Mouse (Mus musculus): ENCODE data around the gene Arhgef28. TPM values are rescaled to one million over a fixed set of nuclear protein-coding genes. Genes with fewer than 3 reads are reported as not detected.

Gene Arhgef28
- polyA plus RNA-seq, 1 experiment from 2014 or later = 9.9 TPM

- no peaks in the 10 kb centered on the region for H3K4me1 ChIP-seq (ENCODE audit: control insufficient read depth, insufficient read depth, low read length)
- no peaks in the 10 kb centered on the region for H3K36me3 ChIP-seq (ENCODE audit: control insufficient read depth, insufficient read depth, low read length)
- no peak overlapping the region for H3K27ac ChIP-seq (ENCODE audit: low read depth, low read length)
- DNase-seq (ENCODE audit: low spot score) (no peak), ATAC-seq (no peak)
- no peak overlapping the region for H3K4me3 ChIP-seq (ENCODE audit: low read depth, low read length)
- WGBS = 86% methylated on average over 1 of the region's 1 CpGs
- H3K4me2 ChIP-seq (ENCODE audit: low read length) = no peak overlapping the region
- no peaks in the 10 kb centered on the region for H3K9me3 ChIP-seq (replicated peaks; ENCODE audit: control insufficient read depth, low read length)
- no peaks in the 10 kb centered on the region for H3K27me3 ChIP-seq (replicated peaks; ENCODE audit: control insufficient read depth, insufficient read depth, low read length)
- no peak overlapping the region for H3K9ac ChIP-seq (ENCODE audit: low read length)
Measured at GRCm38 (mm10) chr13:98230511-98230910, 24.3 kb upstream of the Arhgef28 start.

- no peak overlapping the region for H3K4me3 ChIP-seq (ENCODE audit: low read depth, low read length)
- WGBS = 67% methylated on average over 2 of the region's 2 CpGs
- H3K27ac ChIP-seq (ENCODE audit: low read depth, low read length) = no peak overlapping the region
- H3K36me3 ChIP-seq (ENCODE audit: control insufficient read depth, insufficient read depth, low read length) = no peaks in the 10 kb centered on the region
- H3K4me1 ChIP-seq (ENCODE audit: control insufficient read depth, insufficient read depth, low read length) = no peaks in the 10 kb centered on the region
- DNase-seq (ENCODE audit: low spot score) (no peak), ATAC-seq (no peak)
- no peaks in the 10 kb centered on the region for H3K27me3 ChIP-seq (replicated peaks; ENCODE audit: control insufficient read depth, insufficient read depth, low read length)
- no peak overlapping the region for H3K9ac ChIP-seq (ENCODE audit: low read length)
- no peak overlapping the region for H3K4me2 ChIP-seq (ENCODE audit: low read length)
- H3K9me3 ChIP-seq (replicated peaks; ENCODE audit: control insufficient read depth, low read length) = no peaks in the 10 kb centered on the region
Measured at GRCm38 (mm10) chr13:98226225-98226624, 20.0 kb upstream of the Arhgef28 start.

GRCm38 (mm10) chr13:98222848-98223247, 16.6 kb upstream of the Arhgef28 start:
- WGBS = 32% methylated on average over 12 of the region's 12 CpGs

GRCm38 (mm10) chr13:98210137-98210536, 3.9 kb upstream of the Arhgef28 start:
- no peak for DNase-seq (ENCODE audit: low spot score)
- Histone ChIP-seq H3K9me3 (replicated peaks; ENCODE audit: control insufficient read depth, low read length) (no peaks in the 10 kb centered on the region), H3K9ac (ENCODE audit: low read length) (no peak overlapping the region), H3K36me3 (ENCODE audit: control insufficient read depth, insufficient read depth, low read length) (no peaks in the 10 kb centered on the region), H3K27ac (ENCODE audit: low read depth, low read length) (no peak overlapping the region), H3K27me3 (replicated peaks; ENCODE audit: control insufficient read depth, insufficient read depth, low read length) (0 out of 2 replicates have a peak, but pooled peaks cover 3% of the 10 kb centered on the region), H3K4me2 (ENCODE audit: low read length) (no peak overlapping the region), H3K4me3 (ENCODE audit: low read depth, low read length) (no peak overlapping the region), H3K4me1 (ENCODE audit: control insufficient read depth, insufficient read depth, low read length) (0 out of 2 replicates have a peak, but pooled peaks cover 2% of the 10 kb centered on the region)
- 88% methylated on average over 7 of the region's 7 CpGs for WGBS
- ATAC-seq = no peak

More at GRCm38 (mm10) chr13:98222848-98223247, 16.6 kb upstream of the Arhgef28 start:
- DNase-seq (ENCODE audit: low spot score) = peak; percentile 68
- ATAC-seq = peak; percentile 67; the same call in 1 of the 2 replicates
- H3K9me3 ChIP-seq (replicated peaks; ENCODE audit: control insufficient read depth, low read length) = no peaks in the 10 kb centered on the region
- peak overlapping the region; percentile 21; the same call in 1 of the 2 replicates for H3K4me2 ChIP-seq (ENCODE audit: low read length)
- H3K4me1 ChIP-seq (ENCODE audit: control insufficient read depth, insufficient read depth, low read length) = no peaks in the 10 kb centered on the region
- no peak overlapping the region for H3K9ac ChIP-seq (ENCODE audit: low read length)
- H3K36me3 ChIP-seq (ENCODE audit: control insufficient read depth, insufficient read depth, low read length) = no peaks in the 10 kb centered on the region
- no peaks in the 10 kb centered on the region for H3K27me3 ChIP-seq (replicated peaks; ENCODE audit: control insufficient read depth, insufficient read depth, low read length)
- H3K27ac ChIP-seq (ENCODE audit: low read depth, low read length) = no peak overlapping the region
- H3K4me3 ChIP-seq (ENCODE audit: low read depth, low read length) = no peak overlapping the region

- H3K4me1 ChIP-seq (ENCODE audit: control insufficient read depth, insufficient read depth, low read length) = 0 out of 2 replicates have a peak, but pooled peaks cover 2% of the 10 kb centered on the region
- ATAC-seq = no peak
- H3K9ac ChIP-seq (ENCODE audit: low read length) = no peak overlapping the region
- peaks cover 5% of the 10 kb centered on the region; the same call in 1 of the 2 replicates for H3K27me3 ChIP-seq (replicated peaks; ENCODE audit: control insufficient read depth, insufficient read depth, low read length)
- H3K4me3 ChIP-seq (ENCODE audit: low read depth, low read length) = no peak overlapping the region
- peak; percentile 61 for DNase-seq (ENCODE audit: low spot score)
- WGBS = 37% methylated on average over 9 of the region's 9 CpGs
- H3K9me3 ChIP-seq (replicated peaks; ENCODE audit: control insufficient read depth, low read length) = no peaks in the 10 kb centered on the region
- no peak overlapping the region for H3K4me2 ChIP-seq (ENCODE audit: low read length)
- H3K36me3 ChIP-seq (ENCODE audit: control insufficient read depth, insufficient read depth, low read length) = no peaks in the 10 kb centered on the region
- H3K27ac ChIP-seq (ENCODE audit: low read depth, low read length) = no peak overlapping the region
Measured at GRCm38 (mm10) chr13:98208842-98209241, 2.6 kb upstream of the Arhgef28 start.

- Histone ChIP-seq H3K4me2 (ENCODE audit: low read length) (peak overlapping the region; percentile 98), H3K9me3 (replicated peaks; ENCODE audit: control insufficient read depth, low read length) (no peaks in the 10 kb centered on the region), H3K27me3 (replicated peaks; ENCODE audit: control insufficient read depth, insufficient read depth, low read length) (peaks cover 7% of the 10 kb centered on the region; the same call in 1 of the 2 replicates), H3K4me3 (ENCODE audit: low read depth, low read length) (peak overlapping the region; percentile 57), H3K27ac (ENCODE audit: low read depth, low read length) (no peak overlapping the region; the same call in 1 of the 2 replicates), H3K36me3 (ENCODE audit: control insufficient read depth, insufficient read depth, low read length) (no peaks in the 10 kb centered on the region), H3K9ac (ENCODE audit: low read length) (peak overlapping the region; percentile 72), H3K4me1 (ENCODE audit: control insufficient read depth, insufficient read depth, low read length) (0 out of 2 replicates have a peak, but pooled peaks cover 2% of the 10 kb centered on the region)
- no peak for DNase-seq (ENCODE audit: low spot score)
- 2% methylated on average over 13 of the region's 13 CpGs for WGBS
- no peak for ATAC-seq
Measured at GRCm38 (mm10) chr13:98206546-98206870, 269 bp upstream of the Arhgef28 start.

GRCm38 (mm10) chr13:98205111-98205510, 1.1 kb downstream of the Arhgef28 start:
- Histone ChIP-seq H3K4me2 (ENCODE audit: low read length) (peak overlapping the region; percentile 98), H3K27ac (ENCODE audit: low read depth, low read length) (no peak overlapping the region), H3K9ac (ENCODE audit: low read length) (no peak overlapping the region; the same call in 1 of the 2 replicates), H3K9me3 (replicated peaks; ENCODE audit: control insufficient read depth, low read length) (no peaks in the 10 kb centered on the region), H3K4me3 (ENCODE audit: low read depth, low read length) (peak overlapping the region; percentile 57; the same call in 1 of the 2 replicates), H3K36me3 (ENCODE audit: control insufficient read depth, insufficient read depth, low read length) (no peaks in the 10 kb centered on the region), H3K4me1 (ENCODE audit: control insufficient read depth, insufficient read depth, low read length) (0 out of 2 replicates have a peak, but pooled peaks cover 2% of the 10 kb centered on the region), H3K27me3 (replicated peaks; ENCODE audit: control insufficient read depth, insufficient read depth, low read length) (peaks cover 7% of the 10 kb centered on the region; the same call in 1 of the 2 replicates)
- no peak for ATAC-seq
- DNase-seq (ENCODE audit: low spot score) = no peak
- 35% methylated on average over 8 of the region's 8 CpGs for WGBS

GRCm38 (mm10) chr13:98204371-98204770, 1.9 kb downstream of the Arhgef28 start:
- no peak overlapping the region for H3K9ac ChIP-seq (ENCODE audit: low read length)
- 91% methylated on average over 8 of the region's 8 CpGs for WGBS
- ATAC-seq (no peak), DNase-seq (ENCODE audit: low spot score) (no peak)
- peaks cover 7% of the 10 kb centered on the region; the same call in 1 of the 2 replicates for H3K27me3 ChIP-seq (replicated peaks; ENCODE audit: control insufficient read depth, insufficient read depth, low read length)
- no peak overlapping the region for H3K4me2 ChIP-seq (ENCODE audit: low read length)
- H3K4me1 ChIP-seq (ENCODE audit: control insufficient read depth, insufficient read depth, low read length) = 0 out of 2 replicates have a peak, but pooled peaks cover 2% of the 10 kb centered on the region
- no peaks in the 10 kb centered on the region for H3K36me3 ChIP-seq (ENCODE audit: control insufficient read depth, insufficient read depth, low read length)
- H3K9me3 ChIP-seq (replicated peaks; ENCODE audit: control insufficient read depth, low read length) = no peaks in the 10 kb centered on the region
- H3K27ac ChIP-seq (ENCODE audit: low read depth, low read length) = no peak overlapping the region
- no peak overlapping the region for H3K4me3 ChIP-seq (ENCODE audit: low read depth, low read length)

GRCm38 (mm10) chr13:98201436-98201835, 4.8 kb downstream of the Arhgef28 start:
- Histone ChIP-seq H3K4me1 (ENCODE audit: control insufficient read depth, insufficient read depth, low read length) (0 out of 2 replicates have a peak, but pooled peaks cover 2% of the 10 kb centered on the region), H3K4me3 (ENCODE audit: low read depth, low read length) (no peak overlapping the region), H3K36me3 (ENCODE audit: control insufficient read depth, insufficient read depth, low read length) (no peaks in the 10 kb centered on the region), H3K4me2 (ENCODE audit: low read length) (no peak overlapping the region), H3K27ac (ENCODE audit: low read depth, low read length) (no peak overlapping the region), H3K27me3 (replicated peaks; ENCODE audit: control insufficient read depth, insufficient read depth, low read length) (peaks cover 4% of the 10 kb centered on the region; the same call in 1 of the 2 replicates), H3K9me3 (replicated peaks; ENCODE audit: control insufficient read depth, low read length) (no peaks in the 10 kb centered on the region), H3K9ac (ENCODE audit: low read length) (no peak overlapping the region)
- WGBS = 54% methylated on average over 9 of the region's 9 CpGs
- ATAC-seq (no peak), DNase-seq (ENCODE audit: low spot score) (no peak)
